Mouse (Mus musculus) thymus, postnatal 14 days (tissue): ENCODE results near the gene Zmym1.
"Not testable (repeated sequence)": the region's sequence is repeated elsewhere in the genome, so short reads cannot be mapped to it uniquely, and the experiment has no call there.

Experiments used
- DNase-seq: peaks from one replicate; pipeline ENCODE4 v3.0.0; 2021

Gene Zmym1

DNA sequence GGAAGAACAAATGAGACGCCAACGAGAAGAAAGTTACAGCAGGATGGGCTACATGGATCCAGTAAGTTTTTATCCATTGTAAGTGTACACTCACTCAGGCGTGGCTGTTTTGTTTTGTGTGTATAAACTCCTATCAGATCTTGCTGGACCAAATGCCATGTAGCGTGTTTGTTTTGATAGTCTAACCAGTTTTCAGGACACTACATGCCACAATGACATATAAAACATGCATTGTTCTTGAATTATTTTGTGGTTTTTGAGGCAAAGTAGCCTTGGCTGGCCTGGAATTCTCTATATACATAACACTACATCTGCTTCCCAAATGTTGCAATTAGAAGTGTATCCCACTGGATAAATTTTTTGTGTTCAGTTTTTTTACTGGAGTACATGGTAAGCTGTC is 34.1 kb downstream of the Zmym1 start:
- no peak for DNase-seq

- DNase-seq = no peak
These were observed 36.7 kb downstream of the Zmym1 start for GRCm38 (mm10) chr4:127024240-127024639.

- no peak for DNase-seq
These were observed 37.8 kb downstream of the Zmym1 start for GRCm38 (mm10) chr4:127023201-127023600.

GRCm38 (mm10) chr4:127021989-127022626 is 38.8 kb downstream of the Zmym1 start:
- DNase-seq = peak; percentile 91

DNA sequence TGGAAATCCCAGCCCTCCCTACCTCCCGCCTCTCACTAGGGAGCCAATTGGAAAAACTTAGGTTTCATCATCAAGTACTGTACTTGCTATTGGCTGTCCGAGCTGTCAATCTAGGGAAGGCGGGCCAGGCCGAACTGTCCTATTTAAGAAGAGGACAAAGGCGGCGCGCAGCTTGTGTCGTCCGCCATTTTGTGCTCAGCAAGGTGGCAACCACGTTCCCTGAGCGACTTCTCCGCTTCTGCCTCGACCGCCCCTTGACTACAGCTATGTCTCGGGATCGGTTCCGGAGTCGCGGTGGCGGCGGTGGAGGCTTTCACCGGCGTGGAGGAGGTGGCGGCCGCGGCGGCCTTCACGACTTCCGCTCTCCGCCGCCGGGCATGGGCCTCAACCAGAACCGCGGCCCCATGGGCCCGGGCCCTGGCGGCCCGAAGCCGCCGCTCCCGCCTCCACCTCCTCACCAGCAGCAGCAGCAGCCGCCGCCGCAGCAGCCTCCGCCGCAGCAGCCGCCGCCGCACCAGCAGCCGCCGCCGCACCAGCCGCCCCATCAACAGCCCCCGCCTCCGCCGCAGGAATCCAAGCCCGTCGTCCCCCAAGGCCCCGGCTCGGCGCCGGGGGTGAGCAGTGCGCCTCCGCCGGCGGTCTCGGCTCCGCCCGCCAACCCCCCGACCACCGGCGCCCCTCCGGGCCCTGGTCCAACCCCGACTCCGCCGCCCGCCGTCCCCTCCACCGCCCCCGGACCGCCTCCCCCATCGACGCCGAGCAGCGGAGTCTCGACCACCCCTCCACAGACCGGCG is 39.6 kb downstream of the Zmym1 start, which contains the start of gene Sfpq:
TSS of gene Sfpq (plus strand) at position 174 of the 795 bp plus-strand sequence.
- DNase-seq = peak; percentile 98

DNA sequence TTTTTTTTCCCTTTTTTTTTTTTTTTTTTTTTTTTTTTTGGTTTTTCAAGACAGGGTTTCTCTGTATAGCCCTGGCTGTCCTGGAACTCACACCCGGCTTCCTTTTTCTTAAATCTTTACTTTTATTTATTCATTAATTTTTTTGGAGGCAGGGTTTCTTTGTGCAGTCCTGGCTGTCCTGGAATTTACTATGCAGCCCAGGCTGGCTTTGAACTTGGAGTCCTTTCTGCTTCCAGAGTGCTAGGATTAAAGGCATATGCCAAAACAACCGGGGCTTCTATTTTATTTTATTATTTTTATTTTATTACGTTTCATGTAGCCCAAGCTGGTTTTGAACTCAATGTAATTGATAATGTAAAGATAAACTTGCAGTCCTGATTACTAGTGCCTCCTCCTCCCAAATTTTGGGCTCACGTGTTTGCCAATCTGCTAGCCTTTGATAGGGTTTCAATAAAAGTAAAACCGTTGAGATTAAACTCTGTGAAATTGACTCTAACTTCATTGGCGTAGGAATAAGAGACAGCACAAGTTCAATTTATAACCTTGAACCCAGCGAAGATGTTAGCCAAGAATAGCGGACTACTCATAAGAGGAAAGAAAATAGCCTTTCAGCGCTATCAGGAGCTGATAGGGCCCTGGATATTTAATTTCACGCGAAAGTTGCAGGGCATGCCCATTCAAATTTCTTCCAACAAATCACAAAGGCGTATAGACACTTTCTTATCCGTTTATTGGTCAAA is 40.4 kb downstream of the Zmym1 start:
- DNase-seq = no peak

- DNase-seq = no peak
These were observed 44.6 kb downstream of the Zmym1 start for GRCm38 (mm10) chr4:127016366-127016765.

DNA sequence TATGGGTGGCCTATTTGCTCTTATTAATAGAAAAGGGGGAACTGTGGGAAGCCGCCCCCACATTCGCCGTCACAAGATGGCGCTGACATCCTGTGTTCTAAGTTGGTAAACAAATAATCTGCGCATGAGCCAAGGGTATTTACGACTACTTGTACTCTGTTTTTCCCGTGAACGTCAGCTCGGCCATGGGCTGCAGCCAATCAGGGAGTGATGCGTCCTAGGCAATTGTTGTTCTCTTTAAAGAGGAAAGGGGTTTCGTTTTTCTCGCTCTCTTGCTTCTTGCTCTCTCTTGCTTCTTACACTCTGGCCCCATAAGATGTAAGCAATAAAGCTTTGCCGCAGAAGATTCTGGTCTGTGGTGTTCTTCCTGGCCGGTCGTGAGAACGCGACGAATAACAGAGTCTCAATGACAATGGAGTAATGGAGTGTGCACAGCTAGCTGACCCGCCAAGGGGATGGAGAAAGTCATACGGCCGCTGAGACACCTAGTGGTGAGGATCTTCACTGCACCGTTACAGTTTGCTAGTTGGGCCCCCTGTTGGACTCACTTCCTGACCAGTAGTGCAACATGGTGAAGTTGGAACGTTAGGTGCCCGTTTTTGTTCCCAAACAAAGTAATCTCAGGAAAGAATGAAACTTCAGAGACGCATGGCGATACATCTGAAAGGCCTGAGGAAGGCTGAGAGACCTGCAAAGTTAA is 45.5 kb downstream of the Zmym1 start:
- peak; percentile 87 for DNase-seq

DNA sequence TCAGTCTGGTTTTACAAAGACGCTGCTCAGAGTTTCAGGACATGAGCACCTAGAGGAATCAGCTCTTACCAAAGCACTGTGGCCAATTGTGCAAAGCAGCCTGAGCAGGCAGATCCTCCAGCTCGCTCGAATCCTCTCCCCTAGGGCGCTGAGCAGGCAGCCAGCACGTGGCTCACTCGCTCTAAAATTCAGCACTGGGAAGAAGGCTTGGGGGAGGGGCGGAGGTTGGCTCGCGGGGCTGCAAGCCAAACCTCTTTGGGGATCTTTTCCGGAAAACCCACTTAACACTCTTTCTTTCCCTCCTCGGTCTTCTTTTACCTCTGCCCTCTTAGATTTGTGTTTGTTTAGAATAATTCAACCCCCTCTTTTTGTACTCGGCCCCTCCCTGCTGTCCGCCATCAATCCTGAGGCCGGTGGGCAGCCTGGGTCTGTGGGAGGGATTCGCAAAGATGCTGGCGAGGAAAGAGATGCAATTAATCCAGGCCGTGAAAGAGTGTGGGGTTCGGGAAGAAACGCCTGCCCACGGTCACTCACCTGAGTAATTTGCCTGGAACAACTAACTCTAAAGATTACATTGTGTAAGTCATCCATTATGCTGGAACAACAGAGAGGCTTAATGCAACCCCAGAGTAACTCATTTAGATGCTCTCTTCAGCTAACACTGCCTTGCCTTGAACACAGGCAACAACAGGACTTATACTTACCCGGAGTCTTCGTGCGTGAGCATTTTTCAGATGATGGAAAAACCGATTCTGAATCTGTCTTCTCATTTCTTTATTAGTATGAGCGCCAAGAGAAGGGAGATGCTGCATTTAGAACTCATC is 55.6 kb downstream of the Zmym1 start:
- peak; percentile 49 for DNase-seq

DNA sequence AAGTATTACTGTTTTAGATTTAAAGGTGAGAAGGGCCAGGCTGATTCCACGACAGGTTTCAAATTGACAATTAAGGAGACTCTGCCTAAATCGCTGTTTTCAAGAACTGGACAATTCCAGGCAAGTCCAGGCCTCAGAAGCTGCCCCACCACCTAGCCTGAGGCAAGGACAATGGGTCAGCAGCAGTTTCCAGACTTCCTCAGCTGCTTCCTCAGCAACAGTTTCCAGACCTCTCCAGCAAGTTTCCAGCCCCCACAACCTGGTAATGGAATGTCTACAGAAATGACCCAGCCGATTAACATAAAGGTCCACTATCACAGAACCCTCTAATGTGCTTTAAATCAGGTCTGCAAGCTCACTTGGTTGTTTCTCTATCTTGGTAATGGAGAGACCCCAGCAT is 56.6 kb downstream of the Zmym1 start:
- no peak for DNase-seq

DNA sequence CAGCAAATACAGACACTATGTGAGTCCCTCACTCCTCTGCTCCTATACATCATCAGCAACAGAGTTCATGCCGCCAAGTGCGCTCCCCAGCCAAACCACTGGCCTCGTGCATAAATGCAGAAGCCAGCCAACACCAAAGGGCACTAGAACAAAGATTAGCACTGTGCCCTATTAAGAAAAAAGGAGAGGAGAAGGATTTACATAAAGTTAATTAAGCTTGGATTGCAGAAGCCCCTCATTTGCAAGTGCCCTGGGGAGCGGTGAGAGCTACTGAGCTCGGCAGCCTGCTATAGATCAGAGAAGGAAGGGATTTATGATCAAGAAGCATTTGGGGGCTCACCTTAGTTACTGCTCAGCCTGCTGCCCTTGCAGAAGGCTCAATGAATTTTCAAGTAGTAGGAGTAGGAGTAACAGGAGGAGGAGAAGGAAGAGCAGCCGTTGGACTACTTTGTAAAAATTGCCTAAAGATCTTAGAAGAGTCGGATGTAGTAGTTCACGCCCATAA is 60.3 kb downstream of the Zmym1 start:
- DNase-seq = no peak

- not testable (repeated sequence) for DNase-seq
These were observed 61.6 kb downstream of the Zmym1 start for GRCm38 (mm10) chr4:126999372-126999771.
